Mouse (Mus musculus) thymus, adult 2 months (tissue): ENCODE results near the gene Vps37d.
"Not testable (repeated sequence)": the region's sequence is repeated elsewhere in the genome, so short reads cannot be mapped to it uniquely, and the experiment has no call there.

ENCODE experiments used
- CTCF ChIP-seq: fragments of 200-500 bp; IDR thresholded peaks from 2 replicates; pipeline ENCODE4 v1.5.1; 2012; ENCODE audit warnings: mild to moderate bottlenecking, control low read depth, low read length, moderate library complexity, borderline replicate concordance; ENCODE audit not compliant: control insufficient read depth, poor library complexity, insufficient read depth; ENCODE audit errors: extremely low read depth
- POLR2A ChIP-seq: fragments of 200-500 bp; IDR thresholded peaks from 2 replicates; pipeline ENCODE4 v1.6.1; 2012; ENCODE audit warnings: mild to moderate bottlenecking, low read length, control low read depth, moderate library complexity; ENCODE audit not compliant: control insufficient read depth, poor library complexity, insufficient read depth; ENCODE audit errors: extremely low read depth

GRCm38 (mm10) chr5:135064909-135065446 lies 13.1 kb downstream of the Vps37d start, which contains the start of gene Bud23:
- TF ChIP-seq CTCF, POLR2A: not testable (repeated sequence)
